Mouse (Mus musculus) hindbrain, embryonic 12.5 days (tissue): Measurements from ENCODE around the gene Myo18a. TPM values are rescaled to one million over a fixed set of nuclear protein-coding genes. Genes with fewer than 3 reads are reported as not detected.

Source experiments
- ATAC-seq: fragments of 200-750 bp; cut with Nextera tagmentation; 2 replicates; pipeline ENCODE4 v1.8.0; 2017; ENCODE audit warnings: moderate TSS enrichment; ENCODE audit not compliant: low FRiP score
- H3K27ac ChIP-seq: fragments of 300-500 bp; sonication (generic); 2 replicates; pipeline ENCODE4 v1.5.1; 2016; ENCODE audit warnings: mild to moderate bottlenecking
- H3K27me3 ChIP-seq: fragments of 300-500 bp; sonication (generic); 2 replicates; pipeline ENCODE4 v1.6.1; 2016; ENCODE audit warnings: mild to moderate bottlenecking
- H3K36me3 ChIP-seq: fragments of 300-500 bp; sonication (generic); 2 replicates; pipeline ENCODE4 v1.6.1; 2016; ENCODE audit warnings: mild to moderate bottlenecking
- H3K4me1 ChIP-seq: fragments of 300-500 bp; sonication (generic); 2 replicates; pipeline ENCODE4 v1.6.1; 2016
- H3K4me2 ChIP-seq: fragments of 300-500 bp; sonication (generic); replicated peaks from 2 replicates; pipeline ENCODE4 v1.6.1; 2016; ENCODE audit warnings: mild to moderate bottlenecking
- H3K4me3 ChIP-seq: fragments of 300-500 bp; sonication (generic); 2 replicates; pipeline ENCODE4 v1.5.1; 2016; ENCODE audit warnings: mild to moderate bottlenecking
- H3K9ac ChIP-seq: fragments of 300-500 bp; sonication (generic); 2 replicates; pipeline ENCODE4 v1.6.1; 2016; ENCODE audit warnings: mild to moderate bottlenecking, moderate library complexity
- H3K9me3 ChIP-seq: fragments of 300-500 bp; sonication (generic); replicated peaks from 2 replicates; pipeline ENCODE4 v1.6.1; 2016; ENCODE audit warnings: mild to moderate bottlenecking
- WGBS: fragments of 180-500 bp; shearing (Covaris S2); methylation state at CpG from one replicate; pipeline ENCODE4 v1.1.7; 2016; 5-methylcytosine and 5-hydroxymethylcytosine counted together
- polyA plus RNA-seq: library from polyadenylated mRNA; unstranded; fragments of >200 nt; fragmentation: Nextera tagmentation; extraction: Ambion mirVana; gene quantifications from 2 replicates; pipeline ENCODE4 v1.2.1, GENCODE M21; 2016

Myo18a gene
- polyA plus RNA-seq, 1 experiment from 2014 or later = 55.9 TPM

DNA sequence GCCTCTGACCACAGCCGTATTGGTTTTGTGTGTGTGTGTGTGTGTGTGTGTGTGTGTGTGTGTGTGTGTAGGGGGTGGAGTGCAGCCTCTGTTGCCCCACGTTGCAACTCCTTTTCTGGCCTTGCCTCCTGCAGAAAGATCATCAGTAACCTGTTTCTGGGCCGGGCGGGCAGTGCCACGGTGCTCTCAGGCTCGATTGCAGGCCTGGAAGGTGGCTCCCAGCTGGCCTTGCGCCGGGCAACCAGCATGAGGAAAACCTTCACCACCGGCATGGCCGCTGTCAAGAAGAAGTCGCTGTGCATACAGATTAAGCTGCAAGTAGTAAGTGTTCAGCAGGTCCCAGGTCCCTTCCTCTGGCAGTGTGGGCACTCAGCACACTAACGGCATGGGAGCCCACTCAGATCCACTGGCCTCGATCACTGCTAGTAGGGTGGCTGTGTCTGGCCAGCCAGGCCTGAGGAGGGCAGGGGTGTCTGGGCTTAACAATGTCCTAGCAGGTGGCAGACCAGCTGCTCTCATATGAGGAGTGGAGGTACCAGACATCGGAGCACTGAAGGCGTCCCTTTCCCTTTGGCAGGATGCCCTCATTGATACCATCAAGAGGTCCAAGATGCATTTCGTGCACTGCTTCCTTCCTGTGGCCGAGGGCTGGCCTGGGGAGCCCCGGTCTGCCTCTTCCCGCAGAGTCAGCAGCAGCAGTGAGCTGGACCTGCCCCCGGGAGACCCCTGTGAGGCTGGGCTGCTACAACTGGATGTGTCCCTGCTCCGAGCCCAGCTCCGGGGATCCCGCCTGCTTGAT is 66.2 kb downstream of the Myo18a start:
- H3K4me2 ChIP-seq = no peak overlapping the region
- WGBS = 79% methylated on average over 23 of the region's 23 CpGs
- no peak overlapping the region for H3K27ac ChIP-seq
- H3K36me3 ChIP-seq = peaks cover 57% of the 10 kb centered on the region
- no peak overlapping the region for H3K9ac ChIP-seq
- ATAC-seq = no peak
- peaks cover 36% of the 10 kb centered on the region for H3K4me1 ChIP-seq
- peaks cover 49% of the 10 kb centered on the region for H3K27me3 ChIP-seq
- H3K9me3 ChIP-seq = no peaks in the 10 kb centered on the region
- H3K4me3 ChIP-seq = no peak overlapping the region

DNA sequence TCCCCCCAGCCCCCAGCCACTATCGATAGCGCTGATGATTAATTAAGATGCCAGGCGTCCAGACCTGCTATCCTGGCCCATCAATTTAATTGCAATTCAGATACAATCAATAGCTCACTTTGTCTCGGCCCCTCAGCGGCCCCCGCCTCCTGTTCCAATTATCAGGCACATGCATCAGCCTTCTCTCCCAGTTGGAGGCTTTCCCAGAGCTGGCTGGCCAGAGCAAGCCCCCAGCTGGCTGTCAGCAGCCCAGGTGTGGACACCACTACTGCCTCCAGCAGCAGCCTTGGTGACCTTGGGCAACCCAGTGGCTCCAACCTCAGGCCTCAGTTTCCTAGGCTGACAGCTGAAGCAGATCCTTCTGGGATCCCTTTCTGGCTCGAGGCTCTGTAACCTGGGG is 67.8 kb downstream of the Myo18a start:
- Histone ChIP-seq H3K36me3 (peaks cover 60% of the 10 kb centered on the region), H3K9ac (no peak overlapping the region)

DNA sequence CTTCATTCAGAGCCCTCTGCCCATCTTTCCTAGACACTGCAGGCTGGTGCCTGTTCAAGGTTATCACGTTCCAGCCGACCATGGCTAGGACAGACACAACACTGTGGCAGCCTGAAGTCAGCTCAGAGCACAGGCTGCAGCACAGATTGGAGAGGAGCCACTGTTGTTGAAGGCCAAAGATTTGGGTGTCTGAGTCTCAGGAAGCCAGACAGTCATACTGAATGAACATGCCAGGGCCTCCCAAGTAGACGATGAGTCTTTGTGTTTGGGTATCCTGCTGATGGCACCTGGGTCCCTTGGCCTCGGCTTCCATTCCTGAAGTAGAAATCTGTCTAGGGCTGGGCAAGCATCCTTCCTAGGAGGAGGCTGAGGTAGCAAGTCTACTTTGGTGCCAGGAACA is 69.5 kb downstream of the Myo18a start:
- Histone ChIP-seq H3K4me1 (peaks cover 32% of the 10 kb centered on the region), H3K9me3 (no peaks in the 10 kb centered on the region), H3K4me3 (no peak overlapping the region), H3K36me3 (peaks cover 74% of the 10 kb centered on the region), H3K27ac (no peak overlapping the region), H3K4me2 (no peak overlapping the region), H3K9ac (no peak overlapping the region), H3K27me3 (peaks cover 24% of the 10 kb centered on the region)
- WGBS = 89% methylated on average over 4 of the region's 4 CpGs
- no peak for ATAC-seq

More for the DNA sequence above, 67.8 kb downstream of the Myo18a start:
- Histone ChIP-seq H3K9me3 (no peaks in the 10 kb centered on the region), H3K4me3 (no peak overlapping the region), H3K4me1 (peaks cover 32% of the 10 kb centered on the region), H3K27ac (peak overlapping the region; percentile 56), H3K4me2 (no peak overlapping the region), H3K27me3 (peaks cover 36% of the 10 kb centered on the region)
- 46% methylated on average over 7 of the region's 7 CpGs for whole genome bisulfite sequencing
- ATAC-seq = peak; percentile 46; the same call in 1 of the 2 replicates

DNA sequence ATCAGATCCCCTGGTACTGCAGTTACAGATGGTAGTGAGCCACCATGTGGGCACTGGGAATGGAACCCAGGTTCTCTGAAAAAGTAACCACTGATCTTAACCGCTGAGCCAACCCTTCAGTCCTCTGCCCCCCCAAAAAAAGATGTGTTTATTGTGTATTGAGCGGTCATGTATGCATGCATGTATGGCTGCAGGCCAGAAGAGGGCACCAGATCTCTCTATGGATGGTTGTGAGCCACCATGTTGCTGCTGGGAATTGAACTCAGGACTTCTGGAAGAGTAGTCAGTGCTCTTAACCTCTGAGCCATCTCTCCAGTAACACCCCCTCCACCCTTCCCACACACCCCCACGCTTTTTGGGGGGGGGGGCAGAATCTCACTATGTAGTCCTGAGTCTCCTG is 72.1 kb downstream of the Myo18a start:
- Histone ChIP-seq H3K36me3 (peaks cover 56% of the 10 kb centered on the region), H3K4me2 (no peak overlapping the region), H3K27ac (no peak overlapping the region), H3K9me3 (no peaks in the 10 kb centered on the region), H3K4me3 (no peak overlapping the region), H3K4me1 (peaks cover 20% of the 10 kb centered on the region), H3K9ac (no peak overlapping the region), H3K27me3 (peaks cover 13% of the 10 kb centered on the region; the same call in 1 of the 2 replicates)
- no peak for ATAC-seq
- WGBS = 84% methylated on average over 3 of the region's 3 CpGs

DNA sequence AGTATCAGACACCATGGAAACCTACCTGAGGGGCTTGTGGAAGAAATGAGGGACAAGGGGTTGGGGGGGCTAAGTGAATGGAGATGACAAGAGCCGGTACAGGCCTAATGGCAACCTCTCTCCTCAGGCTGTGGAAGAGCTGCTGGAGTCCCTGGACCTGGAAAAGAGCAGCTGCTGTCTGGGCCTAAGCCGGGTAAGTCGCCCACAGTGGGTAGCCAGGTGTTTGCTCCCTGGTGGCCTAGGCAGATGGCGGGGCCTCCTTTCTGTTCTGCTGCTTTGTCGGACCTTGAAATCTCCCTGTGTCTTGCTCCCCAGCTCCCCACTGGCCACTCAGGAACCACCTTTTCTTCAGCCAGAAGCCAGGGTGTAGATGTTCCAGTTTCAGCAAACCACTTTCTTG is 73.2 kb downstream of the Myo18a start:
- Histone ChIP-seq H3K27ac (no peak overlapping the region), H3K9ac (no peak overlapping the region), H3K36me3 (peaks cover 58% of the 10 kb centered on the region), H3K4me1 (peaks cover 10% of the 10 kb centered on the region; the same call in 1 of the 2 replicates), H3K9me3 (no peaks in the 10 kb centered on the region), H3K27me3 (peaks cover 18% of the 10 kb centered on the region; the same call in 1 of the 2 replicates), H3K4me2 (no peak overlapping the region), H3K4me3 (no peak overlapping the region)
- WGBS = 62% methylated on average over 5 of the region's 5 CpGs
- ATAC-seq = no peak

DNA sequence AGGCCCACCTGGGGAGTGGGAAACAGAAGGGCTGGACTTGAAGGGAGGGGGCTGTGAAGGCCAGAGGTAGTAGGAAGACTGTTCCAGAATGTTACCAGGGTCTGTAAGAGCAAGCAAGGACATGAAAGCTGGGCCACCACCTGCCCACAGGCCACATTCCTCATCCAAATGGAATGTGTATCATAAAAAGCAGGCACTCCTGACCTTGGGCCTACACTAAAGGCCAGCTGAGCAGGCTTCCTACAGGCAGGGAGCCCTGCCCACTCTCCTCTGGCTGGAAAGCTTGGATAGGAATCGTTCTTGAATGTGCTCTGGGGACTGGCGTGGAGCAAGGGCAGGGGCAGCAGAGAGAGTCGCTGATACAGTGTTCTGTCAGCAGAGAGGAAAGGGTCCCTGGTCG is 73.7 kb downstream of the Myo18a start:
- H3K9ac ChIP-seq = no peak overlapping the region
- H3K4me1 ChIP-seq = peaks cover 10% of the 10 kb centered on the region; the same call in 1 of the 2 replicates
- peaks cover 63% of the 10 kb centered on the region for H3K36me3 ChIP-seq
- no peak for ATAC-seq
- no peak overlapping the region for H3K27ac ChIP-seq
- H3K9me3 ChIP-seq = no peaks in the 10 kb centered on the region
- H3K27me3 ChIP-seq = peaks cover 18% of the 10 kb centered on the region; the same call in 1 of the 2 replicates
- H3K4me3 ChIP-seq = no peak overlapping the region
- no peak overlapping the region for H3K4me2 ChIP-seq
- WGBS = 61% methylated on average over 4 of the region's 4 CpGs

DNA sequence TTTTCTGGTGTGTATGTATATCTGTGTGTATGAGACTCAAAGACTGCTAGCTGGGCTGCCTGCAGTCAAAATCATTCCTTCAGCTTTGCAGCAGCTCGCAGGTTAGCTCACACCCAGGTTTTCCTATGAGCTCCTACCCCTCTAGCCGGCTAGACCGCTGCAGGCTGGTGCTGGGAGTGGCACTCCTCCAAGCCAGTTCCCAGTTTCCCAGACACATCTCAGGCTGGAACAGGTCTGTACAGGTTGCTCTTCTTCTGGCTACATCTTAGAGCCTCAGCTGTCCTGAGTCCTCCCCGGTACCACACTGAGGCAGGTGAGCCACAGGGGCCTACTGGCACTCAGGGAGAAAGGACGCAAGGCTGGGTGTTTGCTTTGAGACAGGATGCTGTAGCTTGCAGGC is 74.8 kb downstream of the Myo18a start:
- Histone ChIP-seq H3K9me3 (no peaks in the 10 kb centered on the region), H3K9ac (no peak overlapping the region), H3K27me3 (peaks cover 12% of the 10 kb centered on the region; the same call in 1 of the 2 replicates), H3K27ac (no peak overlapping the region), H3K4me3 (no peak overlapping the region), H3K4me1 (peaks cover 10% of the 10 kb centered on the region; the same call in 1 of the 2 replicates), H3K4me2 (no peak overlapping the region), H3K36me3 (peaks cover 65% of the 10 kb centered on the region)
- ATAC-seq = no peak
- WGBS = 91% methylated on average over 5 of the region's 5 CpGs

DNA sequence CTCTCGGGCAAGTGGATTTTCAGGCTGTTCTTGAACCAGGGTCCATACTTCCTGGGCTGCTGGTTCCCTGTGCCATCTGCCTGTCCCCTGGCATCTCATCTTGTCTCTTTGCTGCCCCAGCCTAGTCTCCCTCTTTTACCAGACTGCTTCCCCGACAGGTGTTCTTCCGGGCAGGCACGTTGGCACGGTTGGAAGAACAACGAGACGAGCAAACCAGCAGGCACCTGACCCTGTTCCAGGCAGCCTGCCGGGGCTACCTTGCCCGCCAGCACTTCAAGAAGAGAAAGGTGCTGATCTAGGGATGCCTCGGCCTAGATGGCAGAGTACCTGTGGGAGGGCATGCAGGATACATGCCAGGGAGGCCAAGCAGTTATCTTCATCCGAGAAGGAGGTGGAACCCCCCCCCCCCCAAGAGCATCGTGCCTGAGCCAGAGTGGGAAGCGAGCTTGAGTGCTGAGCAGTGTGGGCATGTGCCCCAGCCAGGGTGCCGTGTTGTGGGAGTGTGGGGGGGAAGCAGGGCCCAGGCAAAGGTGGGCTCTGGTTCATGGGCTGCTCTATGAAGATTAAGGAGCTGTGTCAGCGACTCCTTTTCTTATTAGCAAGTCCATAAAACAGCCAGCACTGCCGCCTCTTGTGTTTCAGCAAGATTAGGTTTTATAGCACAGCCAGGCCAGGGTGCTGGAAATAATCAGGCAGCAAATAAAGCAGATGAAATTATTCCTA is 77.6 kb downstream of the Myo18a start:
- no peak for ATAC-seq
- H3K27ac ChIP-seq = no peak overlapping the region
- H3K36me3 ChIP-seq = peaks cover 69% of the 10 kb centered on the region

DNA sequence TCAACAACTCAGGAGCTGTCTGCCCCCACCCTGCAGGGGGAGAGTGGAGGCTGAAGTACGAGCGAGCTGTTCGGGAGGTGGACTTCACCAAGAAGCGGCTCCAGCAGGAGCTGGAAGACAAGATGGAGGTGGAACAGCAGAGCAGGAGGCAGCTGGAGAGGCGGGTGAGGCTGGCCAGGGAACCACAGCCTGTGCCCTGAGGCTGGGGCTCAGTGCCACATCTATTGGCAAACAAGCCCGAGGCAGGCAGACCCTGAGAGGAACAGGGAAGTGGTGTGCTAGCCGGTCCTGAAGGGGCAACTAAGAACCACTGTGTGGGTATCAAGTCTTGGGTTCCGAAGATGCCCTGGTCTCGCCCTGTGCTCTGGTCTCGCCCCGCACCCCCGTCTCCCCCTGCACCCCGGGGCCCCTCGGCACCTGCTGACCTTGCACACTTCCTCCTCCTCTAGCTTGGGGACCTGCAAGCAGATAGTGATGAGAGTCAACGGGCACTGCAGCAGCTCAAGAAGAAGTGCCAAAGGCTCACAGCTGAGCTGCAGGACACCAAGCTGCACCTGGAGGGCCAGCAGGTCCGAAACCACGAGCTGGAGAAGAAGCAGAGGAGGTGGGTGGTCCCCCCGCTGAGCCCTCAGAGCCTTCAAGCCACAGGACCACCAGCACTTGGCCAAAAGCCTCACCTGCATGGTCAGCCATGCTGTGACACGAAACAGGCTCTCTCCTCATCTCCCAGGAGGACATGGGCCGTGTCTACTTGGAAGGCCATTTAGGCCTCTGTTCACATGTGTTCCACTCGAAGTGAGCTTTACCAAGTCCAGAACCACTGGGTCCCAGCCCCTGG is 80.2 kb downstream of the Myo18a start:
- Histone ChIP-seq H3K27me3 (peaks cover 18% of the 10 kb centered on the region), H3K9ac (no peak overlapping the region), H3K4me2 (no peak overlapping the region), H3K36me3 (peaks cover 71% of the 10 kb centered on the region), H3K4me3 (no peak overlapping the region), H3K4me1 (peaks cover 26% of the 10 kb centered on the region), H3K9me3 (no peaks in the 10 kb centered on the region), H3K27ac (peak overlapping the region; percentile 13; the same call in 1 of the 2 replicates)
- ATAC-seq = no peak
- WGBS = 83% methylated on average over 19 of the region's 21 CpGs

More for the DNA sequence above, 77.6 kb downstream of the Myo18a start:
- Histone ChIP-seq H3K4me1 (peaks cover 23% of the 10 kb centered on the region), H3K4me2 (no peak overlapping the region), H3K9ac (no peak overlapping the region), H3K4me3 (no peak overlapping the region), H3K9me3 (no peaks in the 10 kb centered on the region), H3K27me3 (peaks cover 5% of the 10 kb centered on the region; the same call in 1 of the 2 replicates)
- WGBS = 86% methylated on average over 16 of the region's 16 CpGs

DNA sequence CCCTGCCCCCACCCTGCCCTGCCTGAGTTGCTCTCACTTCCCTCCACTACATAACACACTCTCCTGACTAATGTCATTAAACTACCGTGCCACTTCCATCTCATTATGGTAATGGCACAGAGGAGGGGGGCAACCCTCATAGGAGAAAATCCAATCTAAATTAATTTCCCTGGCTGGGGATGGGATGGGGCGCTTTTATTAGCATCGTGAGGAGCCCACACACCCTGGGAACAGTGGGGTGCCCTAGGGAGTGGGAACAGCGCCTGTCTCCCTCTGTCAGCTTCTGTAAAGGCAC is 80.8 kb downstream of the Myo18a start:
- H3K4me3 ChIP-seq = no peak overlapping the region
- WGBS = 44% methylated on average over 4 of the region's 4 CpGs
- H3K4me2 ChIP-seq = no peak overlapping the region
- H3K36me3 ChIP-seq = peaks cover 73% of the 10 kb centered on the region
- no peak overlapping the region for H3K9ac ChIP-seq
- peaks cover 18% of the 10 kb centered on the region for H3K27me3 ChIP-seq
- H3K27ac ChIP-seq = peak overlapping the region; percentile 25; the same call in 1 of the 2 replicates
- ATAC-seq = no peak
- H3K4me1 ChIP-seq = peaks cover 30% of the 10 kb centered on the region
- no peaks in the 10 kb centered on the region for H3K9me3 ChIP-seq

DNA sequence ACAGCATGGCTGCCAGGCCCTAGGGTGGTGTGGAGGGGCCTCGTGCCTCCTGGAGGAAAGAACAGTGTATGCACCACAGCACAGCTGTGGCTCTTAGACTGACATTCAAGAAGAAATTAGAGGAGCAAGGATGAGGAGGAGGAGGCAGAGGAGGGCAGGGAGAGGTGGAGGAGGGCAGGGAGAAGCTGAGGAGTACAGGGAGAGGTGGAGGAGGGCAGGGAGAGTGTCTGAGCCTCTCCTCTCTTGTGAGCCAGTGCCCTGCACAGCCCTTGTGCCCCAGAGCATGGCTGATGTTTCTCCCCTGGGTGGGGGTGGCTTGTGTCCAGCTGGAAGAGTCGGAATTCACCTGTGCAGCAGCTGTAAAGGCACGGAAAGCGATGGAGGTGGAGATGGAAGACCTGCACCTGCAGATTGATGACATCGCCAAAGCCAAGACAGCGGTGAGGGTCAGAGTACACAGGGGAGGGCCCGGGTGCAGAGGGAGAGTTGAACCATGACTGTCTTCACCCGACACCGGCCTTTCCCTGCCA is 84.6 kb downstream of the Myo18a start:
- peaks cover 59% of the 10 kb centered on the region for H3K4me1 ChIP-seq
- peak overlapping the region; percentile 52 for H3K27ac ChIP-seq
- no peaks in the 10 kb centered on the region for H3K9me3 ChIP-seq
- peaks cover 20% of the 10 kb centered on the region; the same call in 1 of the 2 replicates for H3K27me3 ChIP-seq
- ATAC-seq = no peak
- H3K36me3 ChIP-seq = peaks cover 67% of the 10 kb centered on the region
- no peak overlapping the region for H3K4me2 ChIP-seq
- 62% methylated on average over 9 of the region's 9 CpGs for WGBS
- no peak overlapping the region for H3K4me3 ChIP-seq
- no peak overlapping the region for H3K9ac ChIP-seq
